9 mouse cellular contexts compared by ENCODE assay signal in the genomic region with DNA sequence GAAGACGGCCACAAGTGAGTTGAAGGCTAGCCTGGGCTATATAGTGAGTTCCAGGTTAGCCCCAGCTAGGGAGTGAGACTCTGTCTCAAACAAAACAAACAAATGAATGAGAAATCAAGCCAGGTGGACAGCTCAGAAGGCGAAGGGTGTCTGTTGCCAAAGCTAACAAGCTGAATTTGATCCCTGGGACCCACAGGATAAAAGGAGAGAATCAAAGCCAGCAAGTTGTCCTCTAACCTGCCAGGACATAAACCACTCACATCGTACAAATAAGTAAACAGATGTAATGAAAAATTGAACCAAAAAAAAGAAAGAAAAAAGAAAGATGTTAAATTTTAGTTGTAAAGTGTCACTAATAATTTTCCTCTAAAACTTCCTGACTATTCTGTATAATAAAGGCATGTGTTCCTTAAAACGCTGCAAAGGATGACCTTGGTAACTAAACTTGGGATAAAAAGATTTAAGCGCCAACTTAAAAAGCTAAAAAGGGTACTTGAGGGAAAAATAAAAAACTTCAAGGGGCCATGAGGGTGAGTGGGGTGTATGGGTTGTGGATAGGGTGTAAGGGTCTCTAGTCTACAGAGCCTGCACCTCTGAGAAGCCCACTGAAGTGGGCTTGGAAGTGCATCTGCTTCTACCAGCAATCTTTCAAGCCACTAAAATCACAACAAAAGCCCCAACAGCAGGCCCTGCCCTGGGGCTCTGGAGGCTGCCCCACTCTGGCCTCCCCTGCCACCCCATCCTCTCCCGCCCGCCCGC. TPM values are rescaled to one million over a fixed set of nuclear protein-coding genes. Genes with fewer than 3 reads are reported as not detected.
DNase-seq lines count a peak whose midpoint lies in the region; ATAC-seq lines count a peak whose summit lies in the region.
"Had no signal": no experiment of that assay in that cellular context is flagged by ENCODE, and none has a peak within 500 bp of the region (broad histone marks: within the 10 kb centered on the region; RNA-seq: fewer than 3 reads in every experiment).

No protein-coding gene starts in this region.

- intact Hi-C loops in heart, postnatal 36 days (cut with DNase I): loop anchor here (2.0 kb wide), 2 partner anchors 19 to 35 kb away; no protein-coding TSS in a partner anchor

- H3K9ac ChIP-seq in heart, embryonic 13.5 days: peak overlapping the region; percentile 68
- peak overlapping the region; percentile 32 for H3K9ac ChIP-seq in limb, embryonic 12.5 days (replicated peaks)
- H3K9ac ChIP-seq: liver, postnatal 0 days had no signal

- H3K4me3 ChIP-seq in heart, embryonic 13.5 days: no peak overlapping the region
- no peak overlapping the region for H3K4me3 ChIP-seq in limb, embryonic 12.5 days (replicated peaks)

- DNase-seq in heart, postnatal 36 days: no peak
- peak; percentile 32 for DNase-seq in testis, postnatal 10 days (ENCODE audit: low spot score)
- DNase-seq in testis, postnatal 14 days (ENCODE audit: low spot score): no peak
- no peak for DNase-seq in layer of hippocampus, postnatal 25 days (ENCODE audit: extremely low spot score in 1 of 2, low spot score in 1 of 2)
- no peak for DNase-seq in ovary, adult 18-20 months (ENCODE audit: low spot score)
- no peak for DNase-seq in yolk sac, embryonic 10.5 days (ENCODE audit: low spot score)

- no peaks in the 10 kb centered on the region for H3K36me3 ChIP-seq in heart, embryonic 13.5 days
- no peaks in the 10 kb centered on the region for H3K36me3 ChIP-seq in limb, embryonic 12.5 days

- no peaks in the 10 kb centered on the region for H3K9me3 ChIP-seq in heart, embryonic 13.5 days
- no peaks in the 10 kb centered on the region for H3K9me3 ChIP-seq in limb, embryonic 12.5 days

- peaks cover 29% of the 10 kb centered on the region for H3K4me1 ChIP-seq in heart, embryonic 13.5 days
- H3K4me1 ChIP-seq in limb, embryonic 12.5 days (replicated peaks): peaks cover 32% of the 10 kb centered on the region

- no peak for ATAC-seq in heart, embryonic 13.5 days (ENCODE audit: extremely low read depth, insufficient number of reproducible peaks, low FRiP score, low TSS enrichment)
- ATAC-seq in limb, embryonic 12.5 days (ENCODE audit: insufficient number of reproducible peaks, insufficient read depth, low FRiP score, low TSS enrichment, low read depth): peak; percentile 34; the same call in 1 of the 2 replicates

- H3K27ac ChIP-seq in heart, embryonic 13.5 days (replicated peaks): peak overlapping the region; percentile 64
- peak overlapping the region; percentile 81 for H3K27ac ChIP-seq in limb, embryonic 12.5 days

- peak overlapping the region; percentile 19 for H3K4me2 ChIP-seq in heart, embryonic 13.5 days
- peak overlapping the region; percentile 28; the same call in 1 of the 2 replicates for H3K4me2 ChIP-seq in limb, embryonic 12.5 days

- 57% methylated on average over 8 of the region's 8 CpGs for WGBS in heart, embryonic 13.5 days
- WGBS in limb, embryonic 12.5 days: 46% methylated on average over 8 of the region's 8 CpGs

- no peaks in the 10 kb centered on the region for H3K27me3 ChIP-seq in heart, embryonic 13.5 days (replicated peaks)
- H3K27me3 ChIP-seq in limb, embryonic 12.5 days: peaks cover 14% of the 10 kb centered on the region; the same call in 1 of the 2 replicates

RNA-seq across cellular contexts. Expression of a gene that starts 30.4 kb away (rescaled TPM):
- 196 and 218 TPM in 2 replicates for polyA plus RNA-seq in heart, embryonic 13.5 days (2015; fragmentation: Nextera tagmentation; extraction: Ambion mirVana)
- total RNA-seq in heart, postnatal 36 days (2021): 100 to 1,000 TPM; 114 to 118 TPM
- polyA plus RNA-seq in limb, embryonic 12.5 days (2016; fragmentation: Nextera tagmentation; extraction: Ambion mirVana): 223 and 232 TPM in 2 replicates
- total RNA-seq in layer of hippocampus, postnatal 25 days (2021): 100 to 1,000 TPM; 163 to 201 TPM

RNA-seq across cellular contexts. Expression of a gene that starts 39.6 kb away (rescaled TPM):
- 2.5 and 2.9 TPM in 2 replicates for polyA plus RNA-seq in heart, embryonic 13.5 days (2015; fragmentation: Nextera tagmentation; extraction: Ambion mirVana)
- total RNA-seq in heart, postnatal 36 days (2021): 1 to 10 TPM; 6.7 to 8.2 TPM
- 4.8 and 7.1 TPM in 2 replicates for polyA plus RNA-seq in limb, embryonic 12.5 days (2016; fragmentation: Nextera tagmentation; extraction: Ambion mirVana)
- total RNA-seq in layer of hippocampus, postnatal 25 days (2021): 1 to 10 TPM; 4.0 to 5.0 TPM
